Mouse (Mus musculus): ENCODE measurements around the gene Muc4.

The Muc4 gene

DNA sequence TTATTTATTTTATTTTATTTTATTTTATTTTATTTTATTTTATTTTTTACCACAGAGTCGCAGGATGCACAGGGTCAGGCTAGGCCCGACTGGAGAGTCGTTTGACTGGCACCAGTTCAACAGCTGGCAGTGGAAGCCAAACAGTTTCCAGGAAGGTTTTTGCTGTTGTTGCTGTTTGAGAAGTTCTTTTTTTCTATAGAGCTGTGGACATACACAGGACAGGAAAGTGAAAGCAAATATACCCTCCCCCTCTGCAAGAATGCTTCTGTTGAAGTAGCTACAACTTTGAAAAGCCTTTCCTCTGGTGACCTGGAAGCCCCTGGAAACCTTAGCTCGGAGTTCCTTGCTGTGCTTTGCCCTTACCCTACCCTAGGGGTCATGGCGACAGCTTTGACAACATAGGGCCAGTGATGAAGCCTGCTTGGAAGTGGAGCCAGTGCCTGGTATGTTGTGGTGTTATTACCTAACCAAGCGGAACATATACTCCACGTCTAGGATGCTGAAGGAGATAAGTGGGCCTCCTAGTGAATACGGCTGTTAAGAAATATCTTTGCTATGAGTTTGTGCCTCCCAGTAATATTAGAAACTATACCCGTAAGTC is 32.3 kb upstream of the Muc4 start:
- H3K36me3 ChIP-seq (ENCODE audit: insufficient read depth, low read length), result no peaks in the 10 kb centered on the region
- H3K27me3 ChIP-seq (ENCODE audit: insufficient read depth, low read length), result 0 out of 2 replicates have a peak, but pooled peaks cover 7% of the 10 kb centered on the region
- no peak overlapping the region for H3K4me3 ChIP-seq (replicated peaks; ENCODE audit: low read length)
- H3K9me3 ChIP-seq (ENCODE audit: low read length), result no peaks in the 10 kb centered on the region
- no peak for TF ChIP-seq CTCF (conservative IDR thresholded peaks at IDR 0.05; ENCODE audit: low read length)
- TF ChIP-seq POU5F1 (IDR thresholded peaks at IDR 0.05; ENCODE audit: borderline replicate concordance, low read length), result no peak
- no peak for TF ChIP-seq NANOG (IDR thresholded peaks at IDR 0.05; ENCODE audit: borderline replicate concordance, low read length)
- H3K4me1 ChIP-seq (replicated peaks; ENCODE audit: low read depth, low read length), result peaks cover 40% of the 10 kb centered on the region

DNA sequence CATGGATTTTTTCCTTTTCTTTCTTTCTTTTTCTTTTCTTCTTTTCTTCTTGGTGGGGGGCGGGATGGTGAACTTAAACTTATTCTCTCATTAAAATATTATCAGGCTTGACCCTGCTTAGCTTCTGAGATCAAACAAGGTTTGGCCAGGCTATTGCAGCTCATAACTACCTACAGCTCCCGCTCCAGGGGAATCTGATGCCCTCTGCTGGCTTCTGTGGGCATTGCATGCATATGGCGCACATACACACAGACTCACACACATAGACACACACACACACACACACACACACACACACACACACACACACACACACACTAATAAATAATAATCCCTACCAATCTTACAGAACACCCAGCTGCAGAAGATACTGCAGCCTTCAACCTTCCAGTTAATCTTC is 30.1 kb upstream of the Muc4 start:
- H3K4me1 ChIP-seq (replicated peaks; ENCODE audit: low read depth, low read length), result peaks cover 36% of the 10 kb centered on the region

DNA sequence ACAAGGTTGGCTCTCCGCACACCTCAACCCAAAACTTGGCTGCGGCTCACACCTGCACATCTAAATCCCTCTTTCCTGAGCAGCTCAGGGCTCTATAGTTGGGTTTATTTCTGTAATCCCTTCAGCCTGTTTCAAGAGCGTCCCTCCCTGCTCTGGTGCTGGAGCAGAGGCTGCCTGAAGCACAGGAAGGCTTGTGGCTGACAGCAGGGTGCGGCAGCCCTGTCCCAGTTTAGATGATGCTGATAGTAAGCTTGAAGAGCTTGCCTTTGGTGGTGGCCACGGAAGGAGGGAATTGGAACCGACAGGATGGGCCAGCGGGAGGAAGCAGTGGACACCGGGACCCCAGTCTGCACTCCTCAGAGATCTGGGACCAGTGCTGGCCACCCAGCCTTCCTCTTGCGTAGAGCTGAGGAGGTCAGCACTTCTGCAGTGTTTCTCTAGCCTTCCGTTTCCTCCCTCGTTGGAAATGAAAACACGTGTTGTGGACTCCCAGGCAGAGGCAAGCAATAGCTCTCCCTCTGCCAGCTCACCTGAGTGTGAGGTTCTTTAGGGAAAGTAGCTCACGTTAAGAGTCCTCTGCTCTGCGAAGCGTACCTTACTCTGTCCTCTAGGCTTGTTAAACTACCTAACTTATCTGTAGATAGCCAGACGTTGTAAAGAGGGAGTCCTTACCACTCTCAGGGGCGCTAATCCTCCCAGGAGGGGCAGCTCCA is 28.4 kb upstream of the Muc4 start:
- TF ChIP-seq NANOG (IDR thresholded peaks at IDR 0.05; ENCODE audit: borderline replicate concordance, low read length) (no peak), CTCF (conservative IDR thresholded peaks at IDR 0.05; ENCODE audit: low read length) (no peak), POU5F1 (IDR thresholded peaks at IDR 0.05; ENCODE audit: borderline replicate concordance, low read length) (no peak)
- no peaks in the 10 kb centered on the region for H3K9me3 ChIP-seq (ENCODE audit: low read length)
- H3K36me3 ChIP-seq (ENCODE audit: insufficient read depth, low read length), result no peaks in the 10 kb centered on the region
- H3K4me3 ChIP-seq (replicated peaks; ENCODE audit: low read length), result no peak overlapping the region
- 0 out of 2 replicates have a peak, but pooled peaks cover 4% of the 10 kb centered on the region for H3K27me3 ChIP-seq (ENCODE audit: insufficient read depth, low read length)
- H3K4me1 ChIP-seq (replicated peaks; ENCODE audit: low read depth, low read length), result peaks cover 50% of the 10 kb centered on the region

More for the DNA sequence above, 30.1 kb upstream of the Muc4 start:
- no peaks in the 10 kb centered on the region for H3K9me3 ChIP-seq (ENCODE audit: low read length)
- TF ChIP-seq POU5F1 (IDR thresholded peaks at IDR 0.05; ENCODE audit: borderline replicate concordance, low read length) (no peak), CTCF (conservative IDR thresholded peaks at IDR 0.05; ENCODE audit: low read length) (peak; percentile 49)
- no peak overlapping the region for H3K4me3 ChIP-seq (replicated peaks; ENCODE audit: low read length)
- 0 out of 2 replicates have a peak, but pooled peaks cover 4% of the 10 kb centered on the region for H3K27me3 ChIP-seq (ENCODE audit: insufficient read depth, low read length)
- no peaks in the 10 kb centered on the region for H3K36me3 ChIP-seq (ENCODE audit: insufficient read depth, low read length)

DNA sequence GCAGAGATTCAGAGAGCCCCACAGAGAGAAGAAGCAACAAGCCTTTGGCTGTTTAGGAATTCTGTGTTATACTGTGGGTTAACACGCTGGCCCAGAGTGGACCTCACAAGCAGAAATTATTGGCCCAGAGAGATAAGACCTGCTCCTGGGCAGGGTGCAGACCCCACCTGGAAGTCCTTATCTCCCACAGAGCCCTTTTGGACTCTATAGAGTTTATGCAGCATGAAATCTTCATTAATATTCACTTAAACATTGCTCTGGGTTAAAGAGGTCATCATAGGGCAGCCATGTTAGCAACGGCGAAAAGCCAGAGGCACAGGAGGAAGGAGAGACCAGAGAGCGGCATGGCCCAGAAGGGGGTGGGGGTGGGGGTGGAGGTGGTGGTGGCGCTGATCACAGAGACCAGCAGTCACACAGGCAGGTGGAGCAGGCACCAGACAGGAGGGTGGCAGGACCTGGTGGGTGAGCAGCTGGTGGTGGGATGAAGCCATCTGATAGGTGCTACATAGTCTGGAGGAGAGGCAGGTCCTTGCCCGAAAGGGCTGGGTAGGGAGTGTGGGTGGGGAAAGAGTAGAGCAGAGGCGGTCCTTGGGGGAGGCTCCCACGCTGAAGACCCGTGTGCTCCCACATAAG is 27.7 kb upstream of the Muc4 start:
- TF ChIP-seq POU5F1 (IDR thresholded peaks at IDR 0.05; ENCODE audit: borderline replicate concordance, low read length) (no peak), NANOG (IDR thresholded peaks at IDR 0.05; ENCODE audit: borderline replicate concordance, low read length) (no peak), CTCF (conservative IDR thresholded peaks at IDR 0.05; ENCODE audit: low read length) (no peak)
- H3K4me3 ChIP-seq (replicated peaks; ENCODE audit: low read length), result peak overlapping the region; percentile 35
- 0 out of 2 replicates have a peak, but pooled peaks cover 4% of the 10 kb centered on the region for H3K27me3 ChIP-seq (ENCODE audit: insufficient read depth, low read length)
- H3K36me3 ChIP-seq (ENCODE audit: insufficient read depth, low read length), result no peaks in the 10 kb centered on the region
- H3K4me1 ChIP-seq (replicated peaks; ENCODE audit: low read depth, low read length), result peaks cover 53% of the 10 kb centered on the region
- no peaks in the 10 kb centered on the region for H3K9me3 ChIP-seq (ENCODE audit: low read length)

DNA sequence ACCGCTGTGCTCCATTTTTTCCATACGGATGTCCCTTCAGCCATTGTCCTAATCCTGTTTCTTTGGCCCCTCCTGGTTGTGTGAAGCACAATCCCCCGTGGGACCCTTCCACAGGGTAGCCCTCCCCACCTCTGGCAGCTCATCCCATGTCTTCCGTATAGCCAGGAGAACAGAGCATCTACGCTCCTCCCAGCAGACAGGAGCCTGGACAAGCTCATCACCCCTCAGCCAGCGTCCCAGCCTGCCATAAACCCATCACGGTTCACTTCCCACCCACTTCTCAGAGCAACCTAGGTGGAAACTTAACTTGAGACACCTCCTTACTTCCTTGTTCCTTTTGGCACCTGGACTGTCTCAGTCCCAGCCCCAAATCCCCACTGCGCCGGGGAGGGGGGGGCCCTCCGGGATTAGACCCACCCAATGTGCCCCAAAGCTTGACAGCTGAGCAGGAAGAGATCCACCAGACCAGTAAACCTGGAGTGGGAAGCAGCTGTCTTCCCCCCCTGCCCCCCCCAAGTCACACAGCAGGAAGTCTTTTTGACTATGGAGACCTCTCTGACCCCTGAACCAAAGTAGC is 27.1 kb upstream of the Muc4 start:
- no peaks in the 10 kb centered on the region for H3K9me3 ChIP-seq (ENCODE audit: low read length)
- TF ChIP-seq NANOG (IDR thresholded peaks at IDR 0.05; ENCODE audit: borderline replicate concordance, low read length) (no peak), POU5F1 (IDR thresholded peaks at IDR 0.05; ENCODE audit: borderline replicate concordance, low read length) (no peak), CTCF (conservative IDR thresholded peaks at IDR 0.05; ENCODE audit: low read length) (no peak)
- no peaks in the 10 kb centered on the region for H3K36me3 ChIP-seq (ENCODE audit: insufficient read depth, low read length)

DNA sequence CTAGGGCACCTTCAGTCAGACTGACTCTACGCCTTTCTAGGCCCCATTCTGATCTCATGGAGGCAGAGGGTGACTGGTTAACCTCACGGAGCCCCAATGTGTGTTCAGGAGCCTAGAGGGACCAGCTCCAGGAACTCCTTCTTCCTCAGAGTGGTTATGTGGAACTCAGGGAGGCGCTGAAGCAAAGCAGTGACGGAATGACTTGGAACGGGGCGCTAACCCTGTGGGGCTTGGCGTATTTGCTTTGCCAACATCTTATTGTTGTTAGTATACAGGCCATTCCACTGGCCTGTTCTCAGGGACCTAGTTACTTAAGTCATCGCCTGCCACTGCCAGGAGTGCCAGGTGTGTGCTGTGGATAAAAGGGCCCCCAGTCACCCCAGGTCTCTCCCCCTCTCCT is 26.6 kb upstream of the Muc4 start:
- Histone ChIP-seq H3K4me3 (replicated peaks; ENCODE audit: low read length) (no peak overlapping the region), H3K36me3 (ENCODE audit: insufficient read depth, low read length) (no peaks in the 10 kb centered on the region), H3K27me3 (ENCODE audit: insufficient read depth, low read length) (0 out of 2 replicates have a peak, but pooled peaks cover 4% of the 10 kb centered on the region), H3K4me1 (replicated peaks; ENCODE audit: low read depth, low read length) (peaks cover 53% of the 10 kb centered on the region), H3K9me3 (ENCODE audit: low read length) (no peaks in the 10 kb centered on the region)
- no peak for TF ChIP-seq NANOG (IDR thresholded peaks at IDR 0.05; ENCODE audit: borderline replicate concordance, low read length)
- no peak for TF ChIP-seq CTCF (conservative IDR thresholded peaks at IDR 0.05; ENCODE audit: low read length)
- no peak for TF ChIP-seq POU5F1 (IDR thresholded peaks at IDR 0.05; ENCODE audit: borderline replicate concordance, low read length)

More for the DNA sequence above, 27.1 kb upstream of the Muc4 start:
- Histone ChIP-seq H3K4me3 (replicated peaks; ENCODE audit: low read length) (peak overlapping the region; percentile 35), H3K27me3 (ENCODE audit: insufficient read depth, low read length) (0 out of 2 replicates have a peak, but pooled peaks cover 4% of the 10 kb centered on the region), H3K4me1 (replicated peaks; ENCODE audit: low read depth, low read length) (peaks cover 53% of the 10 kb centered on the region)

DNA sequence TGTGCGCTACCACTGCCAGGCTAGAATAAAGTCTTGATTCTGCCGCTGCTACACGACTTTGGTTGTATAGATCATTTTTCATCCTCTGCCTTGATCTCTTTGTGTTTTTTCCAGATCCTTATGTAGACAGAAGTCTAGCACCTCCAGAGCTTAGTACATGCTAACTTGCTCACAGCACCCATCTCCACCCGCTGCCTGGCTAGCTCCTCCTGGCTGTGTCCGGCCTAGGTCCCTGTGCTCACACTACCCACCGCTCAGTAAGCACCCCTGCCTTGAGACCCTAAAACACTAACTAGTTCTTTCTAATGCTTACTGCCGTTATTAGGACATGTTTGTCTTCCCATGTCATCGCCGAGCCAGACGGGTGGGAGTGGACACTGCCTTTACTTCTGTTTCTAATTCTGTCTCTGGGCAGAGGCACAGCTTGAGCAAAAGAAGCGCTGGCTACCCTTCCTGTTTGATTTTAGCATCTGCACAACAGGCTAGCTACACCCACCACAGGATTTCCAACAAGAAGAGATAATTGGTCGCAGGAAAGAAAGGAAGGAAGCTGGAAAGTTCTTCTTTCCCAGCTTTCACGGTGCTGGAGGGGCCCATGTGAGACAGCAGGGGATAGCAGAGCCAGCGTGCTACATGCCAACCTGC is 25.1 kb upstream of the Muc4 start:
- no peak for TF ChIP-seq NANOG (IDR thresholded peaks at IDR 0.05; ENCODE audit: borderline replicate concordance, low read length)
- no peak for TF ChIP-seq POU5F1 (IDR thresholded peaks at IDR 0.05; ENCODE audit: borderline replicate concordance, low read length)
- no peak for TF ChIP-seq CTCF (conservative IDR thresholded peaks at IDR 0.05; ENCODE audit: low read length)
- H3K36me3 ChIP-seq (ENCODE audit: insufficient read depth, low read length), result no peaks in the 10 kb centered on the region
- 0 out of 2 replicates have a peak, but pooled peaks cover 4% of the 10 kb centered on the region for H3K27me3 ChIP-seq (ENCODE audit: insufficient read depth, low read length)
- H3K4me1 ChIP-seq (replicated peaks; ENCODE audit: low read depth, low read length), result peaks cover 59% of the 10 kb centered on the region
- H3K9me3 ChIP-seq (ENCODE audit: low read length), result no peaks in the 10 kb centered on the region
- no peak overlapping the region for H3K4me3 ChIP-seq (replicated peaks; ENCODE audit: low read length)

Data from E14TG2a.4 (cell line).